Mouse (Mus musculus) CD8-positive naive resting alpha-beta T cell, adult 2 months (primary cell): ENCODE data around the gene Pdcd4.

Source experiments
- DNase-seq, 2 experiments: peaks; one replicate each; pipeline ENCODE4 v3.0.0; 2022; ENCODE audit warnings: low read depth in 2 of 2, low spot score in 2 of 2

The Pdcd4 gene

GRCm38 (mm10) chr19:53870568-53870967 lies 21.5 kb upstream of the Pdcd4 start:
- no peak for DNase-seq

- DNase-seq, result no peak
These were observed 20.5 kb upstream of the Pdcd4 start for GRCm38 (mm10) chr19:53871502-53871901.

- DNase-seq, result no peak
These were observed 18.9 kb upstream of the Pdcd4 start for GRCm38 (mm10) chr19:53872994-53873713.

- DNase-seq, result no peak
These were observed 16.8 kb upstream of the Pdcd4 start for GRCm38 (mm10) chr19:53875246-53875645.

GRCm38 (mm10) chr19:53877779-53878178 lies 14.3 kb upstream of the Pdcd4 start:
- no peak for DNase-seq

- no peak for DNase-seq
These were observed 11.6 kb upstream of the Pdcd4 start for GRCm38 (mm10) chr19:53880460-53880859.

- DNase-seq, result no peak
These were observed 10.2 kb upstream of the Pdcd4 start for GRCm38 (mm10) chr19:53881786-53882185.

- no peak for DNase-seq
These were observed 6.6 kb upstream of the Pdcd4 start for GRCm38 (mm10) chr19:53885450-53885849.

- no peak for DNase-seq
These were observed 5.3 kb upstream of the Pdcd4 start for GRCm38 (mm10) chr19:53886576-53887370.

- no peak for DNase-seq
These were observed 4.2 kb upstream of the Pdcd4 start for GRCm38 (mm10) chr19:53887822-53888221.

- no peak for DNase-seq
These were observed 3.7 kb upstream of the Pdcd4 start for GRCm38 (mm10) chr19:53888331-53888730.

- DNase-seq, result peak; percentile 33 to 50
These were observed 2.5 kb upstream of the Pdcd4 start for GRCm38 (mm10) chr19:53889555-53889954.

GRCm38 (mm10) chr19:53890274-53890673 lies 1.8 kb upstream of the Pdcd4 start:
- no peak for DNase-seq

- peak; percentile 68 to 79 for DNase-seq
These were observed 1.2 kb upstream of the Pdcd4 start for GRCm38 (mm10) chr19:53890781-53891251.

- no peak for DNase-seq
These were observed 462 bp upstream of the Pdcd4 start for GRCm38 (mm10) chr19:53891569-53891968.

GRCm38 (mm10) chr19:53892838-53893359 lies 868 bp downstream of the Pdcd4 start:
- DNase-seq, result no peak

- DNase-seq, result peak; percentile 68 to 69
These were observed 1.7 kb downstream of the Pdcd4 start for GRCm38 (mm10) chr19:53893711-53894171.

- no peak for DNase-seq
These were observed 2.6 kb downstream of the Pdcd4 start for GRCm38 (mm10) chr19:53894538-53895121.

- no peak for DNase-seq
These were observed 6.0 kb downstream of the Pdcd4 start for GRCm38 (mm10) chr19:53898046-53898445.

GRCm38 (mm10) chr19:53898498-53898897 lies 6.5 kb downstream of the Pdcd4 start:
- no peak for DNase-seq
